Mouse (Mus musculus) right cerebral cortex, postnatal 14 days (tissue): ENCODE results near the gene Herc2.

Experiments
- DNase-seq: peaks from one replicate; pipeline ENCODE4 v3.0.0; 2022

The Herc2 gene

GRCm38 (mm10) chr7:56071724-56072123 is 21.7 kb downstream of the Herc2 start:
- DNase-seq, result no peak

- DNase-seq, result no peak
These were observed 33.0 kb downstream of the Herc2 start for GRCm38 (mm10) chr7:56083034-56083433.

DNA sequence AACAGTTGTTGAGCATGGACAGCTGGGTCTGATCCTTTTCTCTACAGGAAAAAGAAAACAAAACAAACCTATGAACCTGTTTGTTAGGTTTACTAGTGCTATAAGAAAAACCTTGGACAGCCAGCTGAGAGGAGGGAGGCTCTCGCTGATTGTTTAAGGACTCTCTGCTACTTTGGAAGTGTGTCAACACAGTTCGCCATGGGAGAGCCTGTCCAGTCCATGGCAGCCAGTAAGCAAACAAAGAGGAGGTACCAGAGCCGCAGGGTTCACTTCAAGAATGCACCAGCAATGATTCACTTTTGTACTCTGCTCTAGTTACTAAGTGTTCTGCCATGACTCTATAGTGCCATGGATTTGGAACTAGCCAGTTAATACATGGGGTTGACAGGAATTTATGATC is 39.1 kb downstream of the Herc2 start:
- DNase-seq, result no peak

GRCm38 (mm10) chr7:56091445-56091844 is 41.4 kb downstream of the Herc2 start:
- no peak for DNase-seq

- no peak for DNase-seq
These were observed 52.4 kb downstream of the Herc2 start for GRCm38 (mm10) chr7:56102293-56102847.

GRCm38 (mm10) chr7:56112999-56113398 is 63.0 kb downstream of the Herc2 start:
- no peak for DNase-seq

DNA sequence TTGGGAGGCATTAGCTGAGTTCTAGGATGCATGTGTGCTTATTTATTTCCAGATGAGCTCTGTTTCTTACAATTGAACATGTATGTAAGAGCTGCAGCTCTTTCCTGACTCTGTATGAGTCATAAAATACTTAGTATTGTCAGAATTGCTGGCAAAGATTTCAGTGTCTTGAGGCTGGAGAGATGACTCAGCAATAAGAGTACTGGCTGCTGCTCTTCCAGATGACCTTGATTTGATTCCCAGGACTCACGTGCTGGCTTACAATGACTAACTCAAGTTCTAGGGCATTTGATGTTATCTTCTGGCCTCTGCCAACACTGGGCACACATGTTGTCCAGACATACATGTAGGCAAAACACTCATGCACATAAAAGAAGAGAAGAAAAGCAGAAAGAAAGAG is 64.2 kb downstream of the Herc2 start:
- DNase-seq, result no peak

DNA sequence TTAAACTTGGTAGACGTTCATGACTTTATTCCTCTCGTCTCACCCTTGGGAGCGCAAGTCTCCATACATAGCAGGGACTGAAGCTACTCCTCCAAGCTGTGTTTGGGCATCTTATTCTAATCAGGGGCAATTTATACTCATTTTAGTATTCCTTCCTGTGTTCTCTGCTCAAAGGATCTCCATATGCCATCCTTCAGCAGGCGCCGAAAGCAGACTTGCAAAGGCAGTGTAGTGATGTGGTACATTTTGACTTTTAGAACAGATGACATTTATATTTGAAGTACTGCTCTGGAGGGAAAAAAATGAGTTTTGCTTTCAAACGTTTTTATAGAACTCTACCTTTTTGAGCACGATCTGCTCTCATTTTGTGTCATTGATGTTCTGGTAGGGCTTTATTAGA is 71.0 kb downstream of the Herc2 start:
- no peak for DNase-seq

GRCm38 (mm10) chr7:56121425-56121824 is 71.4 kb downstream of the Herc2 start:
- no peak for DNase-seq

DNA sequence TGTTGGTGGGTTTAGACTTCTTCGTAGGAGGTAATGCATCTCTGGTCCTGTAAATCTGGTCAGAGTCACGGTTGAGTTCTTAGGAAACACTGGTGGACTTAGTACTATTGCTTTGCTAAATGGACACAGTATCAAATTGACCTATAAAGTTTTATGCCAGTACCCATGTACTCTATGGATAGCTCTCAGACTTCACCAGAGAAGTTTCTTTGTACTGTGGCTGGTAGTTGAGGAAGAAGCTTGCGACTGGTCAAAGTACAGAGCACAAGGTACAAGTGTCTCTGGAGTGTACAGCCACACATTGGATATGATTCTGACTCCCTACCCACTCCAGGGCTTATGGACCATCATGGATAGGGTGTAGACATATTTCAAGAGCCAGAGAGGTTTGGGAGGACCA is 78.1 kb downstream of the Herc2 start:
- DNase-seq, result no peak

GRCm38 (mm10) chr7:56129577-56129976 is 79.6 kb downstream of the Herc2 start:
- DNase-seq, result no peak

- DNase-seq, result no peak
These were observed 81.6 kb downstream of the Herc2 start for GRCm38 (mm10) chr7:56131548-56131947.

GRCm38 (mm10) chr7:56138706-56139105 is 88.7 kb downstream of the Herc2 start:
- DNase-seq, result no peak

- no peak for DNase-seq
These were observed 96.4 kb downstream of the Herc2 start for GRCm38 (mm10) chr7:56146424-56146823.

- DNase-seq, result no peak
These were observed 98.9 kb downstream of the Herc2 start for GRCm38 (mm10) chr7:56148925-56149324.

DNA sequence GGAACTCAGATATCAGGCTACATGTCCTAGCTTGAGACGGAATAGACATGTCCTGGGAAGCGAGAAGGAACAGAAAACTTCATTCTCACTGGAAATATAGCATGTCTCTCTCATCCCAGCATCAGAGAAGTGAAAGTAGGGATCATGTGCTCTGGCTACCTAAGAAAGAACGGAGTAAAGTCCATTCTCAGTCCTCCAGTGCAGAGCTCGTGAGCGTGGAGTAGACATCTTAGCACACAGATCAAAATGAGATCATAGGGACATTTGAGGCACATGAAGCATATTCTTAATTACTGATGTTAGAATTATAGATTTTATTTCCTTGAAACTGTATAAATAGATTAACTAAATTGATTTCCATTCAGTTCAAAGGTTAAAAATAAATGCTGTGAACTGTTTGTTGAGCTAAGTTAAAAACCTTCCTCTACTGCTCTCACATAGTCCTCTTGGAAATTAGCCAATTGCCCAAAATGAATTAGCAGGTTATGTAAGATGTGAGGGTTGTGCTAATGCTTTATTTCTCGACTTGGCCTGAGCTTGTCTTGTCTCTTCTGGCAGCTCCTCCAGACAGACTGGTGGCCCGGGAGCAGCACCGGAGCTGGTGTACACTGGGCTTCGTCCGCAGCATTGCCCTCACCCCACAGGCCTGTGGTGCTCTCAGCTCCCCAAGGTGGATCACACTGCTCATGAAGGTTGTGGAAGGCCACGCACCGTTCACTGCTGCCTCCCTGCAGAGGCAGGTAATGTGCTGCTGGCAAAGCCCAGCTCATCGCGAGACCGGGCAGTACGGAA is 102.1 kb downstream of the Herc2 start:
- DNase-seq, result no peak

GRCm38 (mm10) chr7:56153161-56153560 is 103.2 kb downstream of the Herc2 start:
- no peak for DNase-seq

GRCm38 (mm10) chr7:56153625-56154024 is 103.6 kb downstream of the Herc2 start:
- no peak for DNase-seq

DNA sequence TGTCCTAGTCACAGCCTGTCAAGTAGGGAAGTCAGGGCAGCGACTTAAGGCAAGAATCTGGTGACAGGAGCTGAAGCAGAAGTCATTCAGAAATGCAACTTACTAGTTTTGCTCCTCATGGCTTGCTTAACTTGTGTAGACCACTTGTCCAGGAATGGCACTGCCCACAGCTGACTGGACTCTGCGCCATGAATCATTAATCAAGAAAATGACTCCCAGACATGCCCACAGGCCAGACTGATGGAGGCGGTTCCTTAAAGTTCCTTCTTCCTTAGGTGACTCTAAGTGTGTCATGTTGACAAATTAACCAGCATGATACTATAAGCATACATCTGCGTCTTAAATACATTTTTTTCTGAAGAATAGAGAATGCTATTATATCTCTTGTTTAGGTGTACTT is 113.3 kb downstream of the Herc2 start:
- no peak for DNase-seq

DNA sequence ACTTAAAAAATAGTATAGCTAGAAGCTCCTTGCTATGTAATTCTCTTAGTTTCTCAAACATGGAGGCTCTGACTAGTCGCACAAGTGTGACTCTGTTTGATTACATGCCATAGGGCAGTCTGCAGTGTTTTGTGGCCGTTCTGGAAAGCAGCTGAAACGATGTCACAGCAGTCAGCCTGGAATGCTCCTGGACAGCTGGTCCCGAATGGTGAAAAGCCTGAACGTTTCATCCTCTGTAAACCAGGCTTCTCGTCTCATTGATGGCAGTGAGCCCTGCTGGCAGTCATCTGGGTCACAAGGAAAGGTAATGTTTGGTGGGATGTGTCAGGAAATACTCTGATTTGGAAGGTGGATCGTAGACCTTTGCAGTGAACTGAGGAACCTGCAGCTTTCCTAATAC is 118.7 kb downstream of the Herc2 start:
- DNase-seq, result no peak

GRCm38 (mm10) chr7:56177371-56177770 is 127.4 kb downstream of the Herc2 start:
- DNase-seq, result no peak

DNA sequence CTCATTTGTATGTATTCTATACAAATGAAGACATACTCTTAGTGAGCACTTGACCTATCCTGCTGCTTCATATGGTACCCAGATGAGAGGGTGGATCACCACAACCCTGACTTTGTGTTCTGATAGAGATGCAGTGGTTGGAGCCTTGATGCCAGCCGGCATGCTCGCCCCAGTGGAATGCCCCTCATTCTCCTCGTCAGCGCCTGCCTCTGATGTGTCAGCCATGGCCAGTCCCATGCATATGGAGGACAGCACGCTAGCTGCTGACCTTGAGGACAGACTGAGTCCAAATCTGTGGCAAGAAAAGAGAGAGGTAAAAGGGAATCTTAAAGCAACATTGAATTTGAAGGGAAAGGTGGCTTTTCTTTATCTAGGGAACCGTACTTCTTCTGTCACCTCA is 141.0 kb downstream of the Herc2 start:
- DNase-seq, result no peak

GRCm38 (mm10) chr7:56191661-56192060 is 141.7 kb downstream of the Herc2 start:
- no peak for DNase-seq

- no peak for DNase-seq
These were observed 151.7 kb downstream of the Herc2 start for GRCm38 (mm10) chr7:56201483-56202218.
